Mouse (Mus musculus) adrenal gland, postnatal 10 days (tissue): ENCODE results near the gene Trim14. TPM values are rescaled to one million over a fixed set of nuclear protein-coding genes. Genes with fewer than 3 reads are reported as not detected.

Experiments used
- DNase-seq: peaks from one replicate; pipeline ENCODE4 v3.0.0; 2021; ENCODE audit warnings: mixed read lengths
- total RNA-seq, 2 experiments: library from RNA; stranded (reverse); gene quantifications; 2 replicates each; pipeline ENCODE4 v1.2.3; 2021

Trim14 gene
- total RNA-seq, 2 experiments from 2014 or later = 5.1 to 8.7 TPM

DNA sequence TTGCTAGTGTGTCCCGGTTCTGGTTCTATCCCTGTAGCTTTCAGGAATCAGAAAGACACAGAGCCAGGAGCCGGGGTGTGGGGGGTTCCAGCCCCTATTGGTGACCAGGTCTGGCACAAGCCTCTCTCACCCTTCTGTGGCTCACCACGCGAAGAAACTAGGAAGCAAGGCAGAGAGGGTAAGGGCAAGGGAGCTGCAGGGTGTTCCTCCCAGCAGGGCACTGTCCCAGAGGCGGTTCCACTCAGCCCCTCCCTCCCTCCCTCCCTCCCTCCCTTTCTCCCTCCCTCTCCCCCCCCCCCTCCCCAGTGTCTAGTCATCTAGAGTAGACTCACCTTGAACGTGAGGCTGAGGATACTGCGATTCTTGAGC lies 8.4 kb downstream of the Trim14 start:
- no peak for DNase-seq

DNA sequence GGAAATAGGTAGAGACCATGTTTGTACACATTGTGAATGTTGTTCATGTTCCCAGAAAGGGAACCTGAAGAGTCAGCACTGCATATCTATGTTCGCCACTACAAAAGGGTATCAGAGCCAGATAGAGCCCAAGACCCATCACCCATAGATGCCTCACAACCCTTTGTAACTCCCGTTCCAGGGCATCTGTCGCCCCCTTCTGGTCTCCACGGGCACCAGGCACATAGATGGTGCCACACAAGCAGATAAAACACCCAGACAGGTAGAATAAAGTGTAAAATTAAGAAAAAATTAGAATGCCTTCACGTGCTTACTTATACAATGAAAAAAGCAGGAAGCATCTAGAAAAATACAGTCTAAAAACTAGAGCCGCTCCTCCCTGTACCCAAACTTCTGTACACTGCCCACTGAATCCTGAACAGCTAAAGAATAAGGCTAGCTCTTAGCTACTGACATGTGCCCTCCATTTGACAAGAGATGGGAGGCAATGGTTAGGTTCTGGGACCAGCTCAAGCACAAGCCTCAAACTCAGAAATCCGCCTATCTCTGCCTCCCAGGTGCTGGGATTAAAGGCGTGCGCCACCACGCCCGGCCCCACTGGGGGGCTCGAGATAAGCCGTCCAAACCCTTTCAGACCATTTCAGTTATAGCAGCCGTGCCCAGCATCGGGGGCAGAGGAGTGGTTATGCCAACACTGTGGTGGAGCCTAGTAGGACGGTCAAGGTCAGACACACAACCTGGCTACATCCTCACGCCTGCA lies 9.0 kb downstream of the Trim14 start:
- DNase-seq = no peak

- no peak for DNase-seq
Observed at GRCm38 (mm10) chr4:46526226-46526625, 9.7 kb downstream of the Trim14 start.

DNA sequence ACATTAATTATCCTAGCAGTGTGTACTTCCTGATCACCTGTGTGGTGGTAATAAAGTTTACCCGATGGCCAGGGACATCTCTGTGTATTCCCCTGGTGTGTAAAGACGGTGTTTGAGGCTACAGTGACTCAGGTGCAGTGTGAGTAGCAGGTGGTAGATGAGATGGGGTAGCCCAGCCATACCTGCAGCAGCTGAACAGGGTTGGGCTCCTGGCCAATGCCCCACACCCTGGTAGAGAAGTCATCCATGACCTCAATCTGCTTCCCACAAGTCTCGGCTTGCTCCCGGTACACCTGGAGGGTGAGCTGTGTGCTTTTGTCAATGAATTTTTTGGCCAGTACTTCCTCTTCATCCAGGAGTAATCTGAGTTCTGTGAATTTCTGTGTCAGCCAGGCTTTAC lies 12.6 kb downstream of the Trim14 start:
- no peak for DNase-seq

GRCm38 (mm10) chr4:46521457-46521856 lies 14.5 kb downstream of the Trim14 start:
- no peak for DNase-seq

- no peak for DNase-seq
Observed at GRCm38 (mm10) chr4:46520491-46520890, 15.4 kb downstream of the Trim14 start.

GRCm38 (mm10) chr4:46507736-46508460 lies 28.0 kb downstream of the Trim14 start:
- peak; percentile 91 for DNase-seq

GRCm38 (mm10) chr4:46506801-46507610 lies 28.9 kb downstream of the Trim14 start:
- DNase-seq = peak; percentile 99

GRCm38 (mm10) chr4:46505361-46506057 lies 30.4 kb downstream of the Trim14 start:
- peak; percentile 30 for DNase-seq

DNA sequence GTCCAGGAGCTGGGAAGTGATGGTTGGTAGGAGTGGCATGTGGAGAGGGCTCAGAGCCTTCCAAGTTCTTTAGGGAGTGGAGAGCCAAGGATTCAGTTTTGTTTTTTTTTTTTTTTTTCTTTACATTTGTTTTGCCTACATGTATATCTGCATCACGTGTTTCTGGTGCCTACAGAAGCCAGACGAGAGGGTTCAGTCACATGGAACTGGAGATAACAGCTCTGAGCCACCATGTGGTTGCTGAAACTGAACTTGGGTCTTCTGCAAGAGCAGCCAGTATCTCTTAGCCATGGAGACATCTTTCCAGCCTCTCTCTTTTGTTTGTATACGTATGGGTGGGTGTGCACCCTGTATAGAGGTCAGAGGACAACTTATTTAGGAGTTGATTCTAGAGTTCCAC lies 32.1 kb downstream of the Trim14 start:
- no peak for DNase-seq

GRCm38 (mm10) chr4:46502606-46503502 lies 33.1 kb downstream of the Trim14 start:
- no peak for DNase-seq

DNA sequence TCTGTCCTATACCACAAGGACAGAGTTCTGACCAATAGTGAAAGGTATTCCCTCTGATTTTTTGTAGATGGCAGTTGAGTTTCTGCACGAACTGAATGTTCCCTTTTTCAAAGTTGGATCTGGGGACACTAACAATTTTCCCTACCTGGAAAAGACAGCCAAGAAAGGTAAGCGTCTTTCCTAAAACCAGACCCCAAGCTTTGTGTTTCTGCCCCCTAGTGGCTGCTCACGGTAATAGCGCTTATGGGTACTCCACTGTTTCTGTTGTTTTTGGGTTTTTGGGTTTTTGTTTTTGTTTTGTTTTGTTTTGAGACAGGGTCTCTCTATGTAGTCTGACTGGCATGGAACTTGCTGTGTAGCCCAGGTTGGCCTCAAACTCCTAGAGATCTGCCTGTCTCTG lies 37.0 kb downstream of the Trim14 start:
- DNase-seq = peak; percentile 61

GRCm38 (mm10) chr4:46498511-46498910 lies 37.4 kb downstream of the Trim14 start:
- DNase-seq = no peak

DNA sequence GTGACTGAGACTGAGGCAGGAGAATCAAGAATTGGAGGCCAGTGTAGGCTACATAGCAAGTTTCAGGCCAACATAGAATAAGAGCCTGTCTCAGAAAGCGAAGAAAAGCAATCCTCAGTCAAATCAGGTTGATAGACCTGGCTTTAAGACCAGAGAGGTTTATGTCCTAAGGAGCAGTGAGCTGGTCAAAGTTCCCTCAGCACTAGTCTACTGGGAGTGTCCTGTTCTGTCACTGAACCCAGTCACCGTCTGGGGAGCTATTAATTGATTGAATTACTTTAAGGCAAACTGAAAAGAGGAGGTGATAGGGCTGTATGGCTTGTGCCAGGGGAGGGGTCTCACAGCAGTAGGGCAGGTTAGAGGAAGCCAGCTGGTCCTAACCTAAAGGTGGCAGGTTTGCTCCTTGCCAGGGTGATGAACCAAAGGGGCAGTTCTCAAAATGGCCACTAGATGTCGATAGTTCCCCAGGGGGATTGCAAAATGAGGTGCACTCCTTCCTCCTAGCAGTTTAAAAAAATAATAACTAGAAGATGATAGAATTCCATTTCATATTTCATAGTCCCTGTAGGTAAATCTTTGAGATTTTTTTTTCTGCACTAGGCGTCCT lies 38.6 kb downstream of the Trim14 start:
- DNase-seq = peak; percentile 88

DNA sequence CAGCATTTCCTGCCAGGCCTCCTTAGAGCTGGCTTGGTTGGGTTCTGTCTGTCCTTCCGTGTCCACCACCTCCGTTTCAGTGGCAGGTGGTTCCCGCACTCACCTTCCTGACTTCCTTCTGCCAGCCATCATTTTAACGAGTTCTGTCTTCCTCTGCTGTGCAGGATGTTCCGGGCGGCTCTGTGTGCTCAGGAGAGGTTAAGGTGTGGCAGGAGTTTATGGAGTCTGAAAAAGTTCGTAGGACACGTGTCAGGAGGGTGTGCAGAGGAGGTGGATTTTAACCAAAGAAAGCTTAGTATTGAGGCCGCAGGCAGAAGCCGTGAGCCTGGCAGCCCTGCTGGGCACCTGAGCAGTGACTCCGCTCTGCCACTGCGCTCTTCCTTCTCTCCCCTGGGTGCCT lies 40.4 kb downstream of the Trim14 start:
- DNase-seq = no peak

GRCm38 (mm10) chr4:46493071-46493470 lies 42.9 kb downstream of the Trim14 start:
- DNase-seq = no peak

GRCm38 (mm10) chr4:46489028-46489925 lies 46.7 kb downstream of the Trim14 start, which contains the start of gene Nans:
Nans (plus strand) TSS chr4:46489248.
- peak; percentile 99 for DNase-seq

- peak; percentile 58 for DNase-seq
Observed at GRCm38 (mm10) chr4:46487348-46487747, 48.6 kb downstream of the Trim14 start.

GRCm38 (mm10) chr4:46485696-46486417 lies 50.1 kb downstream of the Trim14 start:
- DNase-seq = peak; percentile 80
